Mouse (Mus musculus) retina, postnatal 1 day (tissue): ENCODE measurements around the gene Exosc5.

Source experiments
- DNase-seq: peaks from one replicate; pipeline ENCODE4 v3.0.0-alpha.2; 2012

Gene Exosc5

GRCm38 (mm10) chr7:25637099-25637498 lies 21.9 kb upstream of the Exosc5 start:
- no peak for DNase-seq

GRCm38 (mm10) chr7:25639754-25640153 lies 19.2 kb upstream of the Exosc5 start:
- DNase-seq: no peak

GRCm38 (mm10) chr7:25644136-25644535 lies 14.8 kb upstream of the Exosc5 start:
- DNase-seq: no peak

- DNase-seq: peak; percentile 43
Measured at GRCm38 (mm10) chr7:25644631-25645030, 14.3 kb upstream of the Exosc5 start.

- DNase-seq: no peak
Measured at GRCm38 (mm10) chr7:25645074-25645473, 13.9 kb upstream of the Exosc5 start.

- DNase-seq: no peak
Measured at GRCm38 (mm10) chr7:25647574-25648123, 11.3 kb upstream of the Exosc5 start.

- DNase-seq: no peak
Measured at GRCm38 (mm10) chr7:25649839-25650238, 9.1 kb upstream of the Exosc5 start.

- no peak for DNase-seq
Measured at GRCm38 (mm10) chr7:25651281-25651680, 7.7 kb upstream of the Exosc5 start.

GRCm38 (mm10) chr7:25652244-25652759 lies 6.7 kb upstream of the Exosc5 start:
- no peak for DNase-seq

GRCm38 (mm10) chr7:25655601-25656428 lies 3.1 kb upstream of the Exosc5 start:
- DNase-seq: no peak

- DNase-seq: no peak
Measured at GRCm38 (mm10) chr7:25657785-25658184, 1.2 kb upstream of the Exosc5 start.

- no peak for DNase-seq
Measured at GRCm38 (mm10) chr7:25666381-25666780, 7.4 kb downstream of the Exosc5 start.

GRCm38 (mm10) chr7:25669158-25669557 lies 10.2 kb downstream of the Exosc5 start:
- DNase-seq: no peak

GRCm38 (mm10) chr7:25669631-25670030 lies 10.7 kb downstream of the Exosc5 start:
- no peak for DNase-seq

- no peak for DNase-seq
Measured at GRCm38 (mm10) chr7:25670096-25670495, 11.1 kb downstream of the Exosc5 start.

GRCm38 (mm10) chr7:25671686-25672085 lies 12.7 kb downstream of the Exosc5 start:
- no peak for DNase-seq

- DNase-seq: no peak
Measured at GRCm38 (mm10) chr7:25672442-25672841, 13.5 kb downstream of the Exosc5 start.

GRCm38 (mm10) chr7:25674297-25674696 lies 15.3 kb downstream of the Exosc5 start:
- DNase-seq: no peak

- peak; percentile 11 for DNase-seq
Measured at GRCm38 (mm10) chr7:25674719-25675300, 15.8 kb downstream of the Exosc5 start, which contains the start of gene Tmem91. TSS of gene Tmem91 (minus strand) at chr7:25675166.

GRCm38 (mm10) chr7:25675405-25675804 lies 16.4 kb downstream of the Exosc5 start:
- DNase-seq: no peak

GRCm38 (mm10) chr7:25676085-25676781 lies 17.3 kb downstream of the Exosc5 start:
- peak; percentile 89 for DNase-seq

GRCm38 (mm10) chr7:25677013-25677412 lies 18.0 kb downstream of the Exosc5 start:
- DNase-seq: no peak

- DNase-seq: peak; percentile 12
Measured at GRCm38 (mm10) chr7:25679971-25680370, 21.0 kb downstream of the Exosc5 start.
